Mouse (Mus musculus): ENCODE measurements around the gene Fpr-rs4.
"Not testable (repeated sequence)": the region's sequence is repeated elsewhere in the genome, so short reads cannot be mapped to it uniquely, and the experiment has no call there.

The Fpr-rs4 gene

DNA sequence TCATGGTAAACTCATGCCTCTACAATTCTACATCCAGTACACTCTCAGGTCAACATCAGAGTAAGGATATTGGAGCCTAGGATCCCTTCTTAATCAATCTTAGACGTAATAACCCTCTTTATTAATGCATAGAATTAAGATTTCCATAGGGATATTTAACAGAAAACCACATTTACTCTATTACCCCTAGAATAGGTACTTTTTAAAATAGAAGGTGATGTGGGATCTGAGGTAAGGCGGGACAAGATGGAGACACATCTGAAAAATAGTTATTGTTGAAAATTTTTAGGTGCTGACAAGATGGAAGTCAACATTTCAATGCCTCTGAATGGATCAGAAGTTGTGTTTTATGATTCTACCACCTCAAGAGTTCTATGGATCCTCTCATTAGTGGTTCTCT is at the start of gene Fpr-rs4:
TSS of gene Fpr-rs4 (plus strand) at position 301 of the 400 bp plus-strand sequence.
- no peak for DNase-seq (ENCODE audit: extremely low spot score, low read depth, low spot score)

DNA sequence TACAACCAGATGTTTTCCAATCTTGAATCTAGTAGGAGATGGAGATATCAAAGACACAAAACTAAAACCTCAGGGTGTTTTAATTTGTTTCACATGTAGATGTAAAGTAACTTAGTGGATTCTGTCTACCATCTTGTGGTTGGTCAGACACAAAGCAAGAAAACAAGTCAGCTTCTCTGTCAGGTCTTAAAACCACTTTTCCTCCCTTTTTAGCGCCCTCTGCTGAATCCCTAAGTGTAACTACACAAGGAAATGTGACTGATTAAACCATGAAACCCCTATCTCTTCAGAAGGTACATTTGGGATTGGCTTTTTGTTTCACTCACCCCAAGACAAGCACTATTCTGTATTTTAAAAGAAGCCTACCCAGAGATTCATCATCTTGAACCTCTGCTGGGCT is 48.1 kb upstream of the Fpr-rs4 start:
- no peak for DNase-seq (ENCODE audit: extremely low spot score, low read depth, low spot score)

DNA sequence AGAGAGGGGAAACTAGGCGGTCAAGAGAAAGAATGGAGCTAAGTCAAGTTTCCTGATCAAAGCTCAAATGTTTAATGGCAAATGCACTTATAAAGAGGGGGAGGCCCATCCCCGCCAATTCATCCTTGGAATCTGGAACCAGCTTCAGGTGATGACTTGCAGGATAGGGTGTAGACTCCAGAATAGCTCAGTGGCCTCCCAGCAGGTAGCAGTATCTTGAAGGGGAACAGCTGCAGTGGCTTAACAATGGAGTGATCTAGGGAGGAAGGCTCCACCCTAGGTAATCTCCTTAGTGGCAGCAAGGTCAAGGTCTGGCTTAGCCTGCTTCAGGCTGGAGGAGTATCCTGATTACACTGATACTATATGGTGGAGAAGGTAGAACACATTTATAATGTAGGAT is 40.3 kb upstream of the Fpr-rs4 start:
- DNase-seq (ENCODE audit: extremely low spot score, low read depth, low spot score) = not testable (repeated sequence)

GRCm38 (mm10) chr17:18004752-18005151 is 16.8 kb upstream of the Fpr-rs4 start:
- DNase-seq (ENCODE audit: extremely low spot score, low read depth, low spot score) = no peak

GRCm38 (mm10) chr17:18049124-18049523 is 27.6 kb downstream of the Fpr-rs4 start, which contains the start of gene Vmn2r124:
Vmn2r124 (plus strand) TSS chr17:18049424.
- no peak for DNase-seq (ENCODE audit: extremely low spot score, low read depth, low spot score)

Measured in hindlimb bud, embryonic 11.5 days (tissue).